Mouse (Mus musculus) forebrain, embryonic 13.5 days (tissue): ENCODE measurements at regions not wholly inside any gene's neighbourhood (a gene's known extent, or its start where the extent isn't known, plus 50 kb on each side); places are given as distances from the start of the nearest gene placed in this dataset.
"Not testable (repeated sequence)": the region's sequence is repeated elsewhere in the genome, so short reads cannot be mapped to it uniquely, and the experiment has no call there.

ENCODE experiments used
- ATAC-seq: fragments of 200-750 bp; cut with Nextera tagmentation; 2 replicates; pipeline ENCODE4 v1.8.0; 2017
- H3K27ac ChIP-seq: fragments of 300-500 bp; sonication (generic); 2 replicates; pipeline ENCODE4 v1.5.1; 2015; ENCODE audit warnings: inconsistent platforms, mild to moderate bottlenecking, moderate library complexity
- H3K27me3 ChIP-seq: fragments of 300-500 bp; sonication (generic); 2 replicates; pipeline ENCODE4 v1.6.1; 2015; ENCODE audit warnings: mild to moderate bottlenecking, inconsistent platforms
- H3K36me3 ChIP-seq: fragments of 300-500 bp; sonication (generic); 2 replicates; pipeline ENCODE4 v1.6.1; 2015; ENCODE audit warnings: mild to moderate bottlenecking, inconsistent platforms; ENCODE audit not compliant: poor library complexity, severe bottlenecking
- H3K4me1 ChIP-seq: fragments of 300-500 bp; sonication (generic); 2 replicates; pipeline ENCODE4 v1.6.1; 2015; ENCODE audit warnings: inconsistent platforms
- H3K4me2 ChIP-seq: fragments of 300-500 bp; sonication (generic); 2 replicates; pipeline ENCODE4 v1.6.1; 2015; ENCODE audit warnings: inconsistent platforms, mild to moderate bottlenecking, moderate library complexity
- H3K4me3 ChIP-seq: fragments of 300-500 bp; sonication (generic); 2 replicates; pipeline ENCODE4 v1.5.1; 2015; ENCODE audit warnings: mild to moderate bottlenecking, inconsistent platforms
- H3K9ac ChIP-seq: fragments of 300-500 bp; sonication (generic); 2 replicates; pipeline ENCODE4 v1.6.1; 2015; ENCODE audit warnings: mild to moderate bottlenecking, inconsistent platforms
- H3K9me3 ChIP-seq: fragments of 300-500 bp; sonication (generic); replicated peaks from 2 replicates; pipeline ENCODE4 v1.6.1; 2016; ENCODE audit warnings: inconsistent platforms
- WGBS: fragments of 180-500 bp; shearing (Covaris S2); methylation state at CpG from one replicate; pipeline ENCODE4 v1.1.7; 2015; 5-methylcytosine and 5-hydroxymethylcytosine counted together

- 88% methylated on average over 6 of the region's 6 CpGs for WGBS
- Histone ChIP-seq H3K4me1 (no peaks in the 10 kb centered on the region), H3K36me3 (no peaks in the 10 kb centered on the region), H3K27me3 (no peaks in the 10 kb centered on the region), H3K9ac (no peak overlapping the region), H3K27ac (no peak overlapping the region), H3K4me3 (no peak overlapping the region), H3K9me3 (no peaks in the 10 kb centered on the region), H3K4me2 (no peak overlapping the region)
- ATAC-seq = no peak
Measured at GRCm38 (mm10) chr14:89642836-89643235, 1171.6 kb upstream of the Pcdh20 start.

GRCm38 (mm10) chr14:89639322-89639721, 1168.1 kb upstream of the Pcdh20 start:
- 70% methylated on average over 6 of the region's 6 CpGs for WGBS
- Histone ChIP-seq H3K4me1 (no peaks in the 10 kb centered on the region), H3K9me3 (no peaks in the 10 kb centered on the region), H3K4me2 (no peak overlapping the region), H3K4me3 (no peak overlapping the region), H3K27ac (no peak overlapping the region), H3K9ac (no peak overlapping the region), H3K27me3 (no peaks in the 10 kb centered on the region), H3K36me3 (no peaks in the 10 kb centered on the region)
- peak; percentile 75; the same call in 1 of the 2 replicates for ATAC-seq

- no peaks in the 10 kb centered on the region for H3K36me3 ChIP-seq
- H3K27ac ChIP-seq = no peak overlapping the region
- H3K27me3 ChIP-seq = no peaks in the 10 kb centered on the region
- no peak overlapping the region for H3K4me3 ChIP-seq
- no peaks in the 10 kb centered on the region for H3K9me3 ChIP-seq
- no peaks in the 10 kb centered on the region for H3K4me1 ChIP-seq
- 0 out of 2 replicates have a peak, but pooled peaks have one; percentile 48 for ATAC-seq
- H3K9ac ChIP-seq = no peak overlapping the region
- no peak overlapping the region for H3K4me2 ChIP-seq
- 73% methylated on average over 2 of the region's 2 CpGs for WGBS
Measured at GRCm38 (mm10) chr14:89636689-89637088, 1165.5 kb upstream of the Pcdh20 start.

GRCm38 (mm10) chr14:89634559-89635124, 1163.4 kb upstream of the Pcdh20 start:
- no peaks in the 10 kb centered on the region for H3K27me3 ChIP-seq
- H3K36me3 ChIP-seq = no peaks in the 10 kb centered on the region
- no peak overlapping the region for H3K4me2 ChIP-seq
- no peak overlapping the region for H3K9ac ChIP-seq
- 10% methylated on average over 1 of the region's 1 CpGs for WGBS
- H3K4me3 ChIP-seq = no peak overlapping the region
- H3K27ac ChIP-seq = no peak overlapping the region
- H3K9me3 ChIP-seq = no peaks in the 10 kb centered on the region
- ATAC-seq = peak; percentile 36; the same call in 1 of the 2 replicates
- no peaks in the 10 kb centered on the region for H3K4me1 ChIP-seq

GRCm38 (mm10) chr14:89633654-89634053, 1162.5 kb upstream of the Pcdh20 start:
- no peaks in the 10 kb centered on the region for H3K4me1 ChIP-seq
- no peak overlapping the region for H3K4me3 ChIP-seq
- H3K27me3 ChIP-seq = no peaks in the 10 kb centered on the region
- no peak overlapping the region for H3K9ac ChIP-seq
- WGBS = 98% methylated on average over 1 of the region's 1 CpGs
- no peaks in the 10 kb centered on the region for H3K36me3 ChIP-seq
- no peaks in the 10 kb centered on the region for H3K9me3 ChIP-seq
- H3K4me2 ChIP-seq = no peak overlapping the region
- no peak for ATAC-seq
- no peak overlapping the region for H3K27ac ChIP-seq

GRCm38 (mm10) chr14:89610670-89611069, 1139.5 kb upstream of the Pcdh20 start:
- Histone ChIP-seq H3K9me3 (no peaks in the 10 kb centered on the region), H3K27me3 (no peaks in the 10 kb centered on the region), H3K4me1 (no peaks in the 10 kb centered on the region), H3K27ac (no peak overlapping the region), H3K9ac (no peak overlapping the region), H3K4me2 (no peak overlapping the region), H3K4me3 (no peak overlapping the region), H3K36me3 (no peaks in the 10 kb centered on the region)
- WGBS = 71% methylated on average over 2 of the region's 2 CpGs
- no peak for ATAC-seq

- not testable (repeated sequence) for ATAC-seq, H3K4me1 ChIP-seq, H3K9ac ChIP-seq, H3K27ac ChIP-seq, H3K4me2 ChIP-seq, H3K4me3 ChIP-seq, H3K27me3 ChIP-seq, H3K9me3 ChIP-seq, H3K36me3 ChIP-seq
- 51% methylated on average over 10 of the region's 10 CpGs for WGBS
Measured at GRCm38 (mm10) chr14:89609666-89610448, 1138.7 kb upstream of the Pcdh20 start.

GRCm38 (mm10) chr14:89607550-89607949, 1136.4 kb upstream of the Pcdh20 start:
- Histone ChIP-seq H3K4me3 (no peak overlapping the region), H3K9ac (no peak overlapping the region), H3K36me3 (no peaks in the 10 kb centered on the region), H3K4me1 (no peaks in the 10 kb centered on the region), H3K27me3 (no peaks in the 10 kb centered on the region), H3K4me2 (no peak overlapping the region), H3K27ac (no peak overlapping the region), H3K9me3 (no peaks in the 10 kb centered on the region)
- ATAC-seq = no peak
- 83% methylated on average over 1 of the region's 1 CpGs for WGBS

- Histone ChIP-seq H3K27ac (no peak overlapping the region), H3K36me3 (no peaks in the 10 kb centered on the region), H3K9me3 (no peaks in the 10 kb centered on the region), H3K4me1 (no peaks in the 10 kb centered on the region), H3K4me2 (no peak overlapping the region), H3K27me3 (no peaks in the 10 kb centered on the region), H3K9ac (no peak overlapping the region), H3K4me3 (no peak overlapping the region)
- WGBS = 73% methylated on average over 1 of the region's 1 CpGs
- no peak for ATAC-seq
Measured at GRCm38 (mm10) chr14:89597812-89598211, 1126.6 kb upstream of the Pcdh20 start.

GRCm38 (mm10) chr14:89573576-89573975, 1102.4 kb upstream of the Pcdh20 start:
- Histone ChIP-seq H3K4me1 (no peaks in the 10 kb centered on the region), H3K9me3 (no peaks in the 10 kb centered on the region), H3K36me3 (no peaks in the 10 kb centered on the region), H3K27ac (no peak overlapping the region), H3K9ac (no peak overlapping the region), H3K4me2 (no peak overlapping the region), H3K27me3 (no peaks in the 10 kb centered on the region), H3K4me3 (no peak overlapping the region)
- no peak for ATAC-seq
- 79% methylated on average over 3 of the region's 3 CpGs for WGBS

GRCm38 (mm10) chr14:89571703-89572102, 1100.5 kb upstream of the Pcdh20 start:
- H3K9me3 ChIP-seq = no peaks in the 10 kb centered on the region
- WGBS = 80% methylated on average over 1 of the region's 1 CpGs
- no peak for ATAC-seq
- no peak overlapping the region for H3K4me2 ChIP-seq
- no peaks in the 10 kb centered on the region for H3K36me3 ChIP-seq
- no peak overlapping the region for H3K9ac ChIP-seq
- H3K27me3 ChIP-seq = no peaks in the 10 kb centered on the region
- no peak overlapping the region for H3K27ac ChIP-seq
- H3K4me1 ChIP-seq = no peaks in the 10 kb centered on the region
- no peak overlapping the region for H3K4me3 ChIP-seq

GRCm38 (mm10) chr14:89559822-89560477, 1088.8 kb upstream of the Pcdh20 start:
- no peaks in the 10 kb centered on the region for H3K36me3 ChIP-seq
- no peak overlapping the region for H3K4me2 ChIP-seq
- no peak overlapping the region for H3K27ac ChIP-seq
- no peaks in the 10 kb centered on the region for H3K4me1 ChIP-seq
- no peak for ATAC-seq
- H3K4me3 ChIP-seq = no peak overlapping the region
- H3K9ac ChIP-seq = no peak overlapping the region
- H3K27me3 ChIP-seq = no peaks in the 10 kb centered on the region
- 90% methylated on average over 3 of the region's 3 CpGs for WGBS
- H3K9me3 ChIP-seq = no peaks in the 10 kb centered on the region
